Mouse (Mus musculus): ENCODE data around the gene Samm50. TPM values are rescaled to one million over a fixed set of nuclear protein-coding genes. Genes with fewer than 3 reads are reported as not detected.
"Not testable (repeated sequence)": the region's sequence is repeated elsewhere in the genome, so short reads cannot be mapped to it uniquely, and the experiment has no call there.

The Samm50 gene
- polyA plus RNA-seq (2016; fragmentation: Nextera tagmentation; extraction: Ambion mirVana), result 122 and 125 TPM in 2 replicates

DNA sequence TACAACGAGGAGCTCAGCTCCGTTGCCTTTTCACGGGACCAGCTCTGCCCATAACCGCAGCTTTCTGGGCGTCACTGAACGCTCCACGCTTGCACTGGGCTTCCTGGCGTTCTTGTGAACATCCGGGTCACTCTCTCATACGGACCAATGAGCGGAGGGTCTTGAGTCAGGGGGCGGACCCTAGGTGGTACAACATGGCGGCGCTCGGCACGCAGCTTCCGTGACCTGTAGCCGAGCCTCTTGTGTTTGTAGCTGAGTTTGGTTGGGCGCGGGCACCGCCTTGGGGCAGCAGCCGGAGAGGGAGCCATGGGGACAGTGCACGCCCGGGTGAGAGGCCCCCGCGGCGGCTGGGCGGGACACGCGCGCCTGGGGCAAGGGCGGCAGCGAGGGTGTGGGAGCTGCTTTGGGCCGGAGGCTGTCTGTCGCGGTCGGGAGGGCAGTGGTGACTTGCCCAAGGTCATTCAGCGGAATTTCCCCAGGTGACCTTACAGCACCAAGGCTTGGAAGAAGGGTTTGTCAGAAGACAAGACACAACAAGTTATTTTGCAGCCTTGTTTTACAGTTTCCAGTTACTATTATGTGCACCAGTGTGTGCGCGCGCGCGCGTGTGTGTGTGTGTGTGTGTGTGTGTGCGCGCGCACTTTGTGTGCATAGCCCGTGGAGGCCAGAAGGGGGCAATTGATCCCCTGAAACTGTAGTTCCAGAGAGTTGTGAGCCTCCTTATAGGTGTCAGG, at the start of gene Samm50:
Samm50 (plus strand) TSS at position 184 of the 734 bp plus-strand sequence.
- peak within 1 kb of the TSS; percentile 74 for H3K4me2 ChIP-seq
- peaks cover 20% of the 10 kb centered on the region for H3K4me1 ChIP-seq (replicated peaks)
- H3K9me3 ChIP-seq (replicated peaks), result no peaks in the 10 kb centered on the region
- H3K27ac ChIP-seq (ENCODE audit: poor library complexity, severe bottlenecking), result peak within 1 kb of the TSS; percentile 95
- H3K4me3 ChIP-seq, result peak within 1 kb of the TSS; percentile 72
- peak within 1 kb of the TSS; percentile 85 for H3K9ac ChIP-seq
- WGBS, result 5% methylated on average over 48 of the region's 48 CpGs
- H3K36me3 ChIP-seq, result peaks cover 19% of the 10 kb centered on the region
- H3K27me3 ChIP-seq (replicated peaks), result no peaks in the 10 kb centered on the region
- peak; percentile 98 for ATAC-seq (ENCODE audit: insufficient number of reproducible peaks, low FRiP score)

DNA sequence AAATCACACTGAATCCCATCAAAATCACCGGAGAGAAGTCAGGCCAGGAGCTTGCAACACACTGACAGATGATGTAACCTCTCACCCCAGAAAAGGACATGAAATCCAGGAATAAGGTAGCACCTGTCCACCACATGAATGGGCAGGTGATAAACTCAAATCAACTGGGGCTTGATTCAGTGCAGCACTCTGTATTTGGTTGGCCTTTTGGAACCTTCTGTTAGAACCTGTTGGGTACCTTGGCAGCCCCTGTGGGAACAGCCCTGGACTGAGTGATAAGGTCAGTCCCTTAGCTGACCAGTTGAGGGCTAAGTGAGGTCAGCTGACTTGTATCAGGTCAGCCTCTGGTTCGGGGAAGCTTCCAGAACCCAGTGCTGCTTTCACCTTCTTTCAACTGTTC, 35.9 kb upstream of the Samm50 start:
- Histone ChIP-seq H3K27ac (ENCODE audit: poor library complexity, severe bottlenecking) (no peak overlapping the region), H3K4me2 (no peak overlapping the region), H3K4me3 (no peak overlapping the region), H3K27me3 (replicated peaks) (no peaks in the 10 kb centered on the region), H3K36me3 (no peaks in the 10 kb centered on the region), H3K9me3 (replicated peaks) (no peaks in the 10 kb centered on the region), H3K4me1 (replicated peaks) (no peaks in the 10 kb centered on the region), H3K9ac (no peak overlapping the region)
- WGBS, result 83% methylated on average over 2 of the region's 2 CpGs
- ATAC-seq (ENCODE audit: insufficient number of reproducible peaks, low FRiP score), result no peak

DNA sequence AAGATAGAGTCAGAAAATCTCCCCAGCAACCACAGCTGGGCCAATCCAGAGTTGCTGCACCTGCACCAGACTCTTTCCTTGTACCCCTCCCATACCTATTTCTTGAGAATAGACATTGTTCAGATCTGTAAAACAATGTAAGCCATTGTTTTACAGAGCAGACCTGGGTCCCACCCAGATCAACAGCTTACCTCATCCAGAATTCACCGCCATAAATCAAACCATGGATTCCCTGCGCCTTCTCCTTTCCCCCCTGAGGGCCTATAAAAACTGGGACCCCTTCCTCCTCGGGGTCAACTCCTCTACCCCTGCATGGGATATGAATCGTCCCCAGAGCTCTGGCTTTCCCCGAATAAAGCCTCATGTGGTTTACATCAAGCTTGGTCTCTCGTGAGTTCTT, 34.5 kb upstream of the Samm50 start:
- not testable (repeated sequence) for H3K9me3 ChIP-seq (replicated peaks); H3K36me3 ChIP-seq; ATAC-seq (ENCODE audit: insufficient number of reproducible peaks, low FRiP score); H3K4me1 ChIP-seq (replicated peaks); H3K4me2 ChIP-seq; H3K27me3 ChIP-seq (replicated peaks); H3K9ac ChIP-seq; H3K4me3 ChIP-seq; H3K27ac ChIP-seq (ENCODE audit: poor library complexity, severe bottlenecking)
- WGBS, result 79% methylated on average over 6 of the region's 6 CpGs

DNA sequence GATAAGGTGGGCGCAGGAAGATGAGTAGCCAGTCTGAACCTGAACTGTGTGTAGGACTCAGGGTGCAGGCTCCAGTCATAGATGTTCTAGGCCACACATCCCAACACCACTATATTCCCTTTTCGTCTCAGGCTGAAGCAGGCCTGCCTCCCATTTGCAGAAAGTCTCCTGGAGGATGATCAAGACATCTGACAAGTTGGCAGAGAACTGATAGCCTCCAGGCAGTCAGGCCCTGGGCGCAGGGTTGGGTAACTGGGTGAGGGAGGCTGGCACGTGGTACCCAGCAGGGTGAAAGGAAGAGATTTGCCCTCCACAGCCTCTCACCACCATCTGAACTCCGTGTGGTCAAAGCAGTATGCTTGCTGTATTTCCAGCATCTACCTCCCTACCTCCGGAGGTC, 30.2 kb upstream of the Samm50 start:
- H3K4me2 ChIP-seq, result no peak overlapping the region
- H3K9me3 ChIP-seq (replicated peaks), result no peaks in the 10 kb centered on the region
- 0 out of 2 replicates have a peak, but pooled peaks cover 3% of the 10 kb centered on the region for H3K27me3 ChIP-seq (replicated peaks)
- no peaks in the 10 kb centered on the region for H3K4me1 ChIP-seq (replicated peaks)
- ATAC-seq (ENCODE audit: insufficient number of reproducible peaks, low FRiP score), result no peak
- no peak overlapping the region for H3K4me3 ChIP-seq
- 70% methylated on average over 6 of the region's 6 CpGs for WGBS
- no peak overlapping the region for H3K9ac ChIP-seq
- no peak overlapping the region for H3K27ac ChIP-seq (ENCODE audit: poor library complexity, severe bottlenecking)
- H3K36me3 ChIP-seq, result no peaks in the 10 kb centered on the region

DNA sequence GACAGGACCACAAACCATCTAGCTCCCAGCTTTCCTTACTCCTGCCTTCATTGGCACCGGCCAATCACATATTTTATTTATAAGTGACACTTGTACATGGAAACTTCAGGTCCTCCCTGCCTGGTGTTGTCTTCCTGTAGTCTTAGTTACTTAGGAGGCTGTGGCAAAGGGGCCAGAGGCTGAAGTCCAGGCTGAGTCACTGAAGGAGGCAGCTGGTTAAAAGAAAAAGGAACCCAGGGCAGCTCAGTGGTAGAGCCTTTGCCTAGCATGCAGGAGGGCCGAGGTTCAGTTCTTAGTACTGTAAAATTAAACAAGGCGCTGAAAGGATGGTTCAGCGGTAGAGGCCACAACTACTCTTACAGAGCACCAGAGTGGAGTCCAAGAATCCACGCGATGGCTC, 25.2 kb upstream of the Samm50 start:
- ATAC-seq (ENCODE audit: insufficient number of reproducible peaks, low FRiP score), result no peak
- H3K27ac ChIP-seq (ENCODE audit: poor library complexity, severe bottlenecking), result no peak overlapping the region
- peaks cover 12% of the 10 kb centered on the region for H3K27me3 ChIP-seq (replicated peaks)
- 70% methylated on average over 6 of the region's 6 CpGs for WGBS
- H3K36me3 ChIP-seq, result no peaks in the 10 kb centered on the region
- no peak overlapping the region for H3K4me3 ChIP-seq
- H3K4me1 ChIP-seq (replicated peaks), result peaks cover 14% of the 10 kb centered on the region
- H3K4me2 ChIP-seq, result 0 out of 2 replicates have a peak overlapping the region, but pooled peaks have one; percentile 93
- no peaks in the 10 kb centered on the region for H3K9me3 ChIP-seq (replicated peaks)
- no peak overlapping the region for H3K9ac ChIP-seq

DNA sequence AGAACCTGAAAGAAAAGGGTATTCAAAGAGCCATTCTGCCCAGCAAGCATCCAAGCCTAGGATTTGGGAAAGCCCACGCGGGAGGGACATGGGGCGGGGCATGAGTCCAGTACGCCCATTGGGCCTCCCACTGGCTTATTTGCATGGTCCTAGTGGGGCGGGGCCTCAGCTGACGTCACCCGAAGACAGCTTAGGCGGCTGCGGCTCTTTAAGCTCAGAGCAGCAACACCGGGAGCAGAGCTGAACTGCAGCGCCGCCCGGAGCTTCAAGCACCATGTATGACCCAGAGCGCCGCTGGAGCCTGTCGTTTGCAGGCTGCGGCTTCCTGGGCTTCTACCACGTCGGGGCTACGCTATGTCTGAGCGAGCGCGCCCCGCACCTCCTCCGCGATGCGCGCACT, 24.4 kb upstream of the Samm50 start, which contains the start of gene Pnpla3:
Pnpla3 (plus strand) TSS at position 238 of the 400 bp plus-strand sequence.
- WGBS, result under 1% methylated on average over 28 of the region's 28 CpGs
- Histone ChIP-seq H3K9ac (peak within 1 kb of the TSS; percentile 62), H3K4me2 (peak within 1 kb of the TSS; percentile 93), H3K27me3 (replicated peaks) (peaks cover 12% of the 10 kb centered on the region), H3K4me3 (peak within 1 kb of the TSS; percentile 52), H3K4me1 (replicated peaks) (peaks cover 14% of the 10 kb centered on the region), H3K27ac (ENCODE audit: poor library complexity, severe bottlenecking) (no peak within 1 kb of the TSS), H3K36me3 (no peaks in the 10 kb centered on the region), H3K9me3 (replicated peaks) (no peaks in the 10 kb centered on the region)
- peak; percentile 93 for ATAC-seq (ENCODE audit: insufficient number of reproducible peaks, low FRiP score)

DNA sequence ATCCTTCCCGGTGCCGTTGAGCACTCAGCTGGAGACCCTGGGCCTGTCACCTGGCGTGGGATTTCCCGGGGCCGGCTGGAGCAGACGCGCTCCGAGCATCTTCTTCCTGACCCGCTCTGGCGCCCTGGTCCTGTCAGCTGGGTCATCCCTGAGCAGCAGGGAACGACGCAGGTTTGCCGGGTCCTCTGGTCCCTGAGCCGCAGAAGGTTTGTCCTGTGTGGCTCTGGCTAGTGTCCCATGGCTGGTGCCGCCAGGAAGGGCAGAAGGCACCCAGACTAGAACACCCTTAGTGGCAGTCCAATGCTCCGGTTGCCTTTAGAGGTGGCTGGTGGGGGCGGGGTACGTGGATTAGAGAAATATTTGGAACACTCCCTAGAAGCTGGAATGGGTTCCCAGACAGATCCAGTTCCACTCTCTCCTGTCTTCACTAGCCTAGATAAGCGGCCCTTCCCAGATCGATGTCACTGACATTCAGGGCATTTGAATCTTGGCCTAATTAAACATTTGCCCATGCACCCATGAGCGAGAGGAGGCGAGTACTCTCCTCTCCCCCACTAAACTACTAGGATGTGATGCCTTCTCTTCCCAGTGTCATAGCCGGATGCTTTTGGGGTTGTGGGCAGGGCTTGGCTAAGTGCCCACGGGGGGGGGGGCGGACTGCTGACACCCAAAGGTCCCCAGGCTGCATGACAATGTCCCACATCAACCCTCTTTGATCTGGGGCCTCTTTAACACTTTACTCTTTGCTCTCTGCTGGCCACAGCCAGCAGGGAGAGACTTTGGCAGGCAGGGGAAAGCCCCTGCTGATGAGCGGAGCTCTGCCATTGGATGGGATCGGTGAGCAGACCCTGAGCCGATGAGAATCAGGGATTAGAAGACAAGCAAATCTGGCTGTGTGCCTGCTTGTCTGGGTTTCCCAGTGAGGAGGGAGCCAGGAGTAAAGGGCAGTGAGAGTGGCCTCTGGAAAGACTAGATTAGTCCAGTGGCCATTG, 23.6 kb upstream of the Samm50 start:
- Histone ChIP-seq H3K9ac (peak overlapping the region; percentile 62), H3K4me1 (replicated peaks) (peaks cover 14% of the 10 kb centered on the region), H3K4me2 (peak overlapping the region; percentile 93), H3K4me3 (peak overlapping the region; percentile 52), H3K36me3 (no peaks in the 10 kb centered on the region), H3K27me3 (replicated peaks) (peaks cover 12% of the 10 kb centered on the region), H3K27ac (ENCODE audit: poor library complexity, severe bottlenecking) (no peak overlapping the region), H3K9me3 (replicated peaks) (no peaks in the 10 kb centered on the region)
- WGBS, result 1% methylated on average over 28 of the region's 28 CpGs
- ATAC-seq (ENCODE audit: insufficient number of reproducible peaks, low FRiP score), result peak; percentile 28; the same call in 1 of the 2 replicates

DNA sequence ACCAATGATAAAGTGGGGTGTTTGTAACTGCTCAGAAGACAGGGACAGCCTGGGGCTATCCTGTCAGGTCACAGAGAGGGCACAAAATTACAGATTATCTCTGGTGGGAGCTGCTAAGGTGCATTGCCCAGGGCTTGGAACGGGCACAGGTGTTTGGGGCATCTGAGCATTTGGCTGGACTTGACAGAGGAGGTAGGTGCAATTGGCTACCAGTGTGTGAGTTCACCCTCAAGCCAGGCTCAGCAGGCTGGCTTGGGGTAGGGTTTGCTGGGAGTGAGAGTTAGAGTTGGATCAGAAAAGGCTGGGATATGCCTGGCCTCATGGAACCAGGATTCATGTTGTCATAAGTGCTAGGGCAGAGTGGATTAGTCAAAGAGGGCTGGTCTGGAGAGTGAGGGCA, 22.5 kb upstream of the Samm50 start:
- Histone ChIP-seq H3K4me1 (replicated peaks) (peaks cover 14% of the 10 kb centered on the region), H3K4me2 (no peak overlapping the region), H3K27ac (ENCODE audit: poor library complexity, severe bottlenecking) (no peak overlapping the region), H3K9ac (no peak overlapping the region), H3K27me3 (replicated peaks) (peaks cover 12% of the 10 kb centered on the region), H3K36me3 (no peaks in the 10 kb centered on the region), H3K9me3 (replicated peaks) (no peaks in the 10 kb centered on the region), H3K4me3 (no peak overlapping the region)
- WGBS, result 63% methylated on average over 1 of the region's 1 CpGs
- no peak for ATAC-seq (ENCODE audit: insufficient number of reproducible peaks, low FRiP score)

DNA sequence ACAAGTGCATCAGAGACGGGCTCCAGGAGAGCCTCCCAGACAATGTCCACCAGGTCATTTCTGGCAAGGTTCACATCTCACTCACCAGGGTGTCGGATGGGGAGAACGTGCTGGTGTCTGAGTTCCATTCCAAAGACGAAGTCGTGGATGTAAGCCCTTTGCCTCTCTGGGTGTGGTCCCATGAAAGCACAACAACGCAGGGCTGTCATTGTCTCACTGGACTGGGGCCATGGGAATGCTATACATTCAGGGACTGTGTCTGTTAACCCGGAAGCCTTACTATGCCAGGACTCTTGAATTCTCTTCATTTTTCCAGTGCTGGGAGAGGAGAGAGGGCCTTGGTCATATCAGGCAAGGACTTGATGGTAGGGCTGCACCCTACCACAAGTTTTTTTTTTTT, 20.9 kb upstream of the Samm50 start:
- no peaks in the 10 kb centered on the region for H3K9me3 ChIP-seq (replicated peaks)
- no peak for ATAC-seq (ENCODE audit: insufficient number of reproducible peaks, low FRiP score)

DNA sequence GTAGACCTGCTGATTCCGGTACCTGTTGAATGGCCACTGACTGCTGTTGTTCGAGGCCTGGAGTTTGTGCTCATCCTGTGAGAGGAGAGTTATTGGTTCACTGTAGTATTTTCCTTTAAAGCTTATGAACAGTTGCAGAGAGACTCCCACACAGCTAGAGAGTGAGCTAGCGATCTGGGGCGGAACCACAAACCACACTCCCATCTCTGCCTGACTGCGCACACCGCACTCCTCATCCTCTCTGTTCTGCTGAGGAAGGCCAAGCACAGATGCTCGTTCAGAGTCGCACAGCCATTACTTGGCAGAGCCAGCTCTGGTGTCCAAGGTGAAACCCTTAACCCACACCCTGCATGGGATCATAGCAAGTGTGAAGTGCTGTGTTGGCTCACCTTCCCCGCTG, 13.3 kb upstream of the Samm50 start:
- H3K9ac ChIP-seq, result no peak overlapping the region
- H3K4me2 ChIP-seq, result no peak overlapping the region
- no peak overlapping the region for H3K27ac ChIP-seq (ENCODE audit: poor library complexity, severe bottlenecking)
- H3K27me3 ChIP-seq (replicated peaks), result peaks cover 28% of the 10 kb centered on the region
- H3K36me3 ChIP-seq, result no peaks in the 10 kb centered on the region
- ATAC-seq (ENCODE audit: insufficient number of reproducible peaks, low FRiP score), result no peak
- H3K4me1 ChIP-seq (replicated peaks), result 0 out of 2 replicates have a peak, but pooled peaks cover 2% of the 10 kb centered on the region
- no peak overlapping the region for H3K4me3 ChIP-seq
- 0 out of 2 replicates have a peak, but pooled peaks cover 3% of the 10 kb centered on the region for H3K9me3 ChIP-seq (replicated peaks)
- 86% methylated on average over 9 of the region's 9 CpGs for WGBS

More for the DNA sequence above, 20.9 kb upstream of the Samm50 start:
- Histone ChIP-seq H3K4me3 (no peak overlapping the region), H3K27me3 (replicated peaks) (peaks cover 9% of the 10 kb centered on the region), H3K27ac (ENCODE audit: poor library complexity, severe bottlenecking) (no peak overlapping the region), H3K4me2 (no peak overlapping the region), H3K9ac (no peak overlapping the region), H3K36me3 (no peaks in the 10 kb centered on the region), H3K4me1 (replicated peaks) (peaks cover 14% of the 10 kb centered on the region)
- WGBS, result 77% methylated on average over 7 of the region's 7 CpGs

DNA sequence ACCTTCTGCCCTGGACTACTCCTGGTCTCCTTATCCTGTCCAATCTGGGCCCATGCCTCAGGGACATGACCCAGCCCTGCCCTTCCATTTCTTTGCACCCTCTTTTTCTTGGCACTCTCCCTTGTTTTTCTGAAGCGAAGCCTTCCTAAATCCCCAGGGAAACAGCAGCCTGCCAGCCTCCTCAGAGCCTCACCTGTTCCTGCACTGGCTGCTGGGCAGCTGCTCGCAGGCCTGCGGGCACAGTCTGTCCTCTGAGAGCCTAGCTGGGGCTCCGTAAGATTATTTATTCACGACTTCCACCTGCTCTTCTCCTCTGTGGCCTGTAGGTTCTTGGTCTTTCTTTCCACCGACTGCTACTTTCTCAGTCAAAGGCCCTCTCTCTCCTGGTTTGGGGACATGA, 10.0 kb upstream of the Samm50 start:
- Histone ChIP-seq H3K27me3 (replicated peaks) (peaks cover 29% of the 10 kb centered on the region), H3K4me2 (no peak overlapping the region), H3K9me3 (replicated peaks) (0 out of 2 replicates have a peak, but pooled peaks cover 3% of the 10 kb centered on the region), H3K9ac (no peak overlapping the region), H3K4me1 (replicated peaks) (peaks cover 8% of the 10 kb centered on the region; the same call in 1 of the 2 replicates), H3K27ac (ENCODE audit: poor library complexity, severe bottlenecking) (no peak overlapping the region), H3K36me3 (no peaks in the 10 kb centered on the region), H3K4me3 (no peak overlapping the region)
- no peak for ATAC-seq (ENCODE audit: insufficient number of reproducible peaks, low FRiP score)
- WGBS, result 61% methylated on average over 6 of the region's 6 CpGs
